Mouse (Mus musculus): ENCODE data around the gene Tmpo.
A peak's percentile ranks its signal among the peaks of the same experiment; 100 is the strongest.
"Not testable (repeated sequence)": the region's sequence is repeated elsewhere in the genome, so short reads cannot be mapped to it uniquely, and the experiment has no call there.

Gene Tmpo

GRCm38 (mm10) chr10:91185721-91186120 is 4.6 kb upstream of the Tmpo start:
- DNase-seq (ENCODE audit: low read depth in 2 of 2, low spot score in 2 of 2): no peak

GRCm38 (mm10) chr10:91184893-91185292 is 3.8 kb upstream of the Tmpo start:
- DNase-seq (ENCODE audit: low read depth in 2 of 2, low spot score in 2 of 2): not testable (repeated sequence)

GRCm38 (mm10) chr10:91183316-91183715 is 2.2 kb upstream of the Tmpo start:
- no peak for DNase-seq (ENCODE audit: low read depth in 2 of 2, low spot score in 2 of 2)

GRCm38 (mm10) chr10:91182291-91182990 is 1.3 kb upstream of the Tmpo start:
- DNase-seq (ENCODE audit: low read depth in 2 of 2, low spot score in 2 of 2): no peak

GRCm38 (mm10) chr10:91181461-91182288 is 560 bp upstream of the Tmpo start:
- DNase-seq (ENCODE audit: low read depth in 2 of 2, low spot score in 2 of 2): peak; percentile 98 to 99

- no peak for DNase-seq (ENCODE audit: low read depth in 2 of 2, low spot score in 2 of 2)
Observed at GRCm38 (mm10) chr10:91180301-91180700, 814 bp downstream of the Tmpo start.

GRCm38 (mm10) chr10:91179834-91180233 is 1.3 kb downstream of the Tmpo start:
- no peak for DNase-seq (ENCODE audit: low read depth in 2 of 2, low spot score in 2 of 2)

- no peak for DNase-seq (ENCODE audit: low read depth in 2 of 2, low spot score in 2 of 2)
Observed at GRCm38 (mm10) chr10:91177201-91177600, 3.9 kb downstream of the Tmpo start.

GRCm38 (mm10) chr10:91172329-91173100 is 8.6 kb downstream of the Tmpo start:
- DNase-seq (ENCODE audit: low read depth in 2 of 2, low spot score in 2 of 2): no peak

- peak; percentile 92 to 93 for DNase-seq (ENCODE audit: low read depth in 2 of 2, low spot score in 2 of 2)
Observed at GRCm38 (mm10) chr10:91171455-91172328, 9.4 kb downstream of the Tmpo start.

GRCm38 (mm10) chr10:91171041-91171440 is 10.1 kb downstream of the Tmpo start:
- no peak for DNase-seq (ENCODE audit: low read depth in 2 of 2, low spot score in 2 of 2)

- peak; percentile 83 to 84 for DNase-seq (ENCODE audit: low read depth in 2 of 2, low spot score in 2 of 2)
Observed at GRCm38 (mm10) chr10:91170143-91170941, 10.8 kb downstream of the Tmpo start.

- DNase-seq (ENCODE audit: low read depth in 2 of 2, low spot score in 2 of 2): no peak
Observed at GRCm38 (mm10) chr10:91169414-91170065, 11.6 kb downstream of the Tmpo start.

- DNase-seq (ENCODE audit: low read depth in 2 of 2, low spot score in 2 of 2): no peak
Observed at GRCm38 (mm10) chr10:91167352-91167751, 13.8 kb downstream of the Tmpo start.

- DNase-seq (ENCODE audit: low read depth in 2 of 2, low spot score in 2 of 2): peak; percentile 53 to 72
Observed at GRCm38 (mm10) chr10:91166890-91167289, 14.2 kb downstream of the Tmpo start.

- DNase-seq (ENCODE audit: low read depth in 2 of 2, low spot score in 2 of 2): no peak
Observed at GRCm38 (mm10) chr10:91165850-91166249, 15.3 kb downstream of the Tmpo start.

GRCm38 (mm10) chr10:91164491-91164890 is 16.6 kb downstream of the Tmpo start:
- no peak for DNase-seq (ENCODE audit: low read depth in 2 of 2, low spot score in 2 of 2)

- DNase-seq (ENCODE audit: low read depth in 2 of 2, low spot score in 2 of 2): no peak
Observed at GRCm38 (mm10) chr10:91162511-91163163, 18.5 kb downstream of the Tmpo start.

GRCm38 (mm10) chr10:91162077-91162476 is 19.0 kb downstream of the Tmpo start:
- no peak for DNase-seq (ENCODE audit: low read depth in 2 of 2, low spot score in 2 of 2)
